Mouse (Mus musculus) liver, embryonic 12.5 days (tissue): ENCODE results near the gene Gm49450. TPM values are rescaled to one million over a fixed set of nuclear protein-coding genes. Genes with fewer than 3 reads are reported as not detected.
A peak's percentile ranks its signal among the peaks of the same experiment; 100 is the strongest.

Source experiments
- ATAC-seq: fragments of 200-750 bp; cut with Nextera tagmentation; 2 replicates; pipeline ENCODE4 v1.8.0; 2017; ENCODE audit warnings: moderate number of reproducible peaks, mild to moderate bottlenecking, moderate library complexity
- H3K27ac ChIP-seq: fragments of 300-500 bp; sonication (generic); 2 replicates; pipeline ENCODE4 v1.5.1; 2016; ENCODE audit warnings: mild to moderate bottlenecking
- H3K27me3 ChIP-seq: fragments of 300-500 bp; sonication (generic); replicated peaks from 2 replicates; pipeline ENCODE4 v1.6.1; 2016; ENCODE audit warnings: mild to moderate bottlenecking, moderate library complexity
- H3K36me3 ChIP-seq: fragments of 300-500 bp; sonication (generic); 2 replicates; pipeline ENCODE4 v1.6.1; 2016; ENCODE audit warnings: mild to moderate bottlenecking, moderate library complexity
- H3K4me1 ChIP-seq: fragments of 300-500 bp; sonication (generic); 2 replicates; pipeline ENCODE4 v1.6.1; 2016
- H3K4me2 ChIP-seq: fragments of 300-500 bp; sonication (generic); 2 replicates; pipeline ENCODE4 v1.6.1; 2016; ENCODE audit warnings: mild to moderate bottlenecking, moderate library complexity
- H3K4me3 ChIP-seq: fragments of 300-500 bp; sonication (generic); 2 replicates; pipeline ENCODE4 v1.5.1; 2016; ENCODE audit warnings: mild to moderate bottlenecking, moderate library complexity
- H3K9ac ChIP-seq: fragments of 300-500 bp; sonication (generic); 2 replicates; pipeline ENCODE4 v1.6.1; 2016; ENCODE audit warnings: mild to moderate bottlenecking, moderate library complexity
- H3K9me3 ChIP-seq: fragments of 300-500 bp; sonication (generic); replicated peaks from 2 replicates; pipeline ENCODE4 v1.6.1; 2016; ENCODE audit warnings: mild to moderate bottlenecking, moderate library complexity
- WGBS: fragments of 180-500 bp; shearing (Covaris S2); methylation state at CpG from one replicate; pipeline ENCODE4 v1.1.7; 2016; ENCODE audit not compliant: insufficient replicate concordance; 5-methylcytosine and 5-hydroxymethylcytosine counted together
- polyA plus RNA-seq: library from polyadenylated mRNA; unstranded; fragments of >200 nt; fragmentation: Nextera tagmentation; extraction: Ambion mirVana; gene quantifications from 2 replicates; pipeline ENCODE4 v1.2.1, GENCODE M21; 2016

Gene Gm49450
- polyA plus RNA-seq, 1 experiment from 2014 or later: not detected

GRCm38 (mm10) chr15:98893940-98894745 lies 59.2 kb downstream of the Gm49450 start, which contains the start of gene Rhebl1:
Gene Rhebl1, minus strand, starts transcription at chr15:98894540.
- Histone ChIP-seq H3K4me2 (peak within 1 kb of the TSS; percentile 83), H3K27ac (no peak within 1 kb of the TSS), H3K27me3 (peaks cover 76% of the 10 kb centered on the region), H3K4me1 (peaks cover 76% of the 10 kb centered on the region), H3K4me3 (peak within 1 kb of the TSS; percentile 53), H3K36me3 (no peaks in the 10 kb centered on the region), H3K9ac (0 out of 2 replicates have a peak within 1 kb of the TSS, but pooled peaks have one; percentile 40), H3K9me3 (no peaks in the 10 kb centered on the region)
- no peak for ATAC-seq
- WGBS: under 1% methylated on average over 77 of the region's 77 CpGs

GRCm38 (mm10) chr15:98893036-98893435 lies 60.3 kb downstream of the Gm49450 start:
- H3K9ac ChIP-seq: no peak overlapping the region
- no peak overlapping the region for H3K27ac ChIP-seq
- H3K4me1 ChIP-seq: peaks cover 69% of the 10 kb centered on the region
- no peak overlapping the region for H3K4me3 ChIP-seq
- H3K27me3 ChIP-seq: peaks cover 70% of the 10 kb centered on the region
- ATAC-seq: no peak
- peak overlapping the region; percentile 83 for H3K4me2 ChIP-seq
- no peaks in the 10 kb centered on the region for H3K36me3 ChIP-seq
- no peaks in the 10 kb centered on the region for H3K9me3 ChIP-seq
- 58% methylated on average over 4 of the region's 4 CpGs for WGBS

DNA sequence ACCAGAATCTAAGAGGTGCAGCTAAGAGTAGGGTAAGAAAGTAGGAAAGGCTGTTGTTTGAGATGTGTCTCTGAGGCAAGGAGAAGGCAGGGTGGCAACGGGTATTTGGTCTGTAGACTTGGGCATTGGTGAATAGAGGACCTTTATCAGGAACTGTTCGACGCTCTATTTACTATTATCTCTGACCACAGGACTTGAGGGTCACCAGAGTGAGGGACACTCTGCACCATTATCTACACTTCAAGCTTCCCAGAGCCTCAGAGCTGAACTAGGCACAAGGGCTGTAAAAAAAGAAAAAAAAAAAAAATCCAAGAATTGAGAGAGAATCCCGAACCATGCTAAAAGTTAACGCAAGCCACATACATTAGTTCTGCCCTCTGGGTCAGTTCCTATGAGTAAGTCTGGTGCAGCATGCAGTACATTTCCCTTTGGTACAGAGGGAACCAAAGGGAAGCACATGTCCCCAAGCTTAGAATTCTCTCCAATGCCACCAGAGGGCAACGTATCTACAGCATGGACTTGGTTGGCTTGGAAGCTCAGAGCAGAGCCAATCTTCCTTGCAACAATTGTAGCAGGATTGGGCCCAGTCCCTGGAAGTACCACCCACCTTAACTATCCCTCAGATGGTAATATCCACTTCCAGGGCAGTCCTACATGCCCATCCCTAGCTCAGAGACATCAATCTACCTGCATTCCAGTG lies 61.3 kb downstream of the Gm49450 start:
- Histone ChIP-seq H3K27ac (no peak overlapping the region), H3K36me3 (no peaks in the 10 kb centered on the region), H3K4me1 (peaks cover 60% of the 10 kb centered on the region), H3K9me3 (no peaks in the 10 kb centered on the region), H3K27me3 (peaks cover 60% of the 10 kb centered on the region), H3K4me2 (peak overlapping the region; percentile 59), H3K4me3 (no peak overlapping the region), H3K9ac (no peak overlapping the region)
- ATAC-seq: peak; percentile 64
- 6% methylated on average over 6 of the region's 6 CpGs for WGBS

DNA sequence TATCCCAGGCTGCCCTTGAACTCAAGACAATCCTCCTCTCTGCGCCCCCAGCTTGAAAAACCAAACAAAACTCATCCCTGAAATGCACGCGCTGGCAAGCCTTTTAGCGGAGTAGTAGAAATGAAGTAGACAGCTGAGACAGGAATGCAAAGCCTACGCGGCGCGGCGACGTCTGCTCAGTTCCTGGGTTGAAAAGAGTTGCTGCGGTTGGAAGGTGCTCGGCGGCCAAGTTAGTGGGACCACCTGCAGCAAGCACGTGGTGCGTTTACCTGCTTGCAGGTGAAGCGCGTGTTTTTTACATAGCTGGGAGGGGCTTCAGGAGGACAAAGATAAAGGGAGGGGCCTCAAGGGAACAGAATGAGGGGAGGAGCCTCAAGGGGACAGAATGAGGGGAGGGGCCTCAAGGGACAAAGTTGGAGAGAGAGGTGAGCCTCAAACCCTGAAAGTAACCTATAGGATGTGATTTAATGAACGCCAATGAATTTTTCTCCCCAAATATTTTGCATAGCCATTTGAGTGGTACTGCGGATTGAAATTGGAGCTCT lies 62.1 kb downstream of the Gm49450 start:
- H3K36me3 ChIP-seq: no peaks in the 10 kb centered on the region
- peaks cover 52% of the 10 kb centered on the region for H3K4me1 ChIP-seq
- peak overlapping the region; percentile 59 for H3K4me2 ChIP-seq
- WGBS: 19% methylated on average over 19 of the region's 19 CpGs
- no peak overlapping the region for H3K27ac ChIP-seq
- ATAC-seq: no peak
- H3K9ac ChIP-seq: no peak overlapping the region
- H3K9me3 ChIP-seq: no peaks in the 10 kb centered on the region
- peak overlapping the region; percentile 29 for H3K4me3 ChIP-seq
- H3K27me3 ChIP-seq: peaks cover 58% of the 10 kb centered on the region

GRCm38 (mm10) chr15:98887526-98887925 lies 65.8 kb downstream of the Gm49450 start:
- no peak overlapping the region for H3K4me2 ChIP-seq
- H3K4me1 ChIP-seq: peaks cover 16% of the 10 kb centered on the region
- ATAC-seq: no peak
- no peaks in the 10 kb centered on the region for H3K9me3 ChIP-seq
- H3K27me3 ChIP-seq: peaks cover 21% of the 10 kb centered on the region
- no peak overlapping the region for H3K4me3 ChIP-seq
- no peak overlapping the region for H3K27ac ChIP-seq
- no peaks in the 10 kb centered on the region for H3K36me3 ChIP-seq
- WGBS: 79% methylated on average over 7 of the region's 7 CpGs
- no peak overlapping the region for H3K9ac ChIP-seq

DNA sequence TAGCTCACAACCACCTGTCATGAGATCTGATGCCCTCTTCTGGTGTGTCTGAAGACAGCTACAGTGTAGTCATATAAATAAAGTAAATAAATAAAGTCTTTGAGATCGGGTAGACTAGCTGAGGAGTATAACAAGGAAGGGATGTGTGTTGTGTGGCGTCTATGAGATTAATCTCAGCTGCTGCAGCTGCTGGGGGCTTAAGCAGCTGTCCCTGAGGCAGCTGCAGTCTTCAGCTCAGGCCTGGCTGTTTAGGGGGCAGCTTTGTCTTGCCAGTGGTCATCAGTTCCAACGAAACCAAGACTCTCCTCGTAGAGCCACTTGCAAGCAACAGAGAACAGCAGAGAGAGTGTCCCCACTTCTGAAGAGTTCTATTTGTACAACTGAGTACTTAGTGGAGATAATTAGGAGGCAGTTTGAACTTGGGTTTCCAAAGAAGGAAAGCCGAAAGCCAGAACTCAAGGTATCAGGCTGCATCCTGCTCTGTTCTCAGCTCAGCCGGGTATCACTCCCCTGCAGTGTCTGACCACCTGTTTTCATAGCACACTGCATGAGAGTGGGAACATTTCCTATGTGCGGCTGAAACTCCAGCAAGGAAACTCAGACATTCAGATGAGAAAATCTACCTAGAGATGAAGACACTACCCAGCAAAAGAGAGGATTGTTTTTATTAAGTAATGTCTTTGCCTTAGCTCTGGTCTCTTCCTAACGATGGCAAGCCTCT lies 66.5 kb downstream of the Gm49450 start:
- H3K4me3 ChIP-seq: no peak overlapping the region
- no peak overlapping the region for H3K9ac ChIP-seq
- H3K4me1 ChIP-seq: peaks cover 16% of the 10 kb centered on the region
- H3K36me3 ChIP-seq: no peaks in the 10 kb centered on the region
- no peaks in the 10 kb centered on the region for H3K9me3 ChIP-seq
- H3K27ac ChIP-seq: no peak overlapping the region
- H3K27me3 ChIP-seq: peaks cover 14% of the 10 kb centered on the region
- 71% methylated on average over 8 of the region's 8 CpGs for WGBS
- no peak for ATAC-seq
- no peak overlapping the region for H3K4me2 ChIP-seq

GRCm38 (mm10) chr15:98884106-98884505 lies 69.2 kb downstream of the Gm49450 start:
- Histone ChIP-seq H3K9me3 (no peaks in the 10 kb centered on the region), H3K27me3 (peaks cover 11% of the 10 kb centered on the region), H3K36me3 (no peaks in the 10 kb centered on the region), H3K4me2 (no peak overlapping the region), H3K9ac (no peak overlapping the region), H3K27ac (0 out of 2 replicates have a peak overlapping the region, but pooled peaks have one; percentile 2), H3K4me3 (no peak overlapping the region), H3K4me1 (peaks cover 28% of the 10 kb centered on the region)
- no peak for ATAC-seq
- WGBS: 62% methylated on average over 1 of the region's 1 CpGs

DNA sequence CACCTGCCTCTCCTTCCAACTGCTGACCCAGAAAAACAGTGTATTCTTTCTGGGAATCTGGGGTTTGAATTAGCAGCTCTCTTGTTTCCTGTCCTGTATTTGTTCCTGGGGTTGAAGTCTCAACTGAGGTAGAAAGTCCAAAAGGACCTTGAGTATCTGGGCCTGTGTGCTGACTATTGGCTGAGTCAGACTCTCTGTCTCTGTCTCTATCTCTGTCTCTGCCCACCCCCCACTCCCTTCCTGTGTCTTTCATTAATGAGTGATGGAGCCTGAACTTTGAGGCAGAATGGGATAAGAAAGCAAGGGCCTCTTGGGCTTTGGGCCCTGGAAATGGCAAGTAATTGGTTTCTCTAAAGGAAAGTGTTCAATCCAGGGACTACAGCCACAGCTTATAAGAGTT lies 69.7 kb downstream of the Gm49450 start:
- H3K27ac ChIP-seq: 0 out of 2 replicates have a peak overlapping the region, but pooled peaks have one; percentile 2
- peaks cover 28% of the 10 kb centered on the region for H3K4me1 ChIP-seq
- no peaks in the 10 kb centered on the region for H3K36me3 ChIP-seq
- H3K27me3 ChIP-seq: peaks cover 10% of the 10 kb centered on the region
- H3K4me2 ChIP-seq: no peak overlapping the region
- H3K9me3 ChIP-seq: no peaks in the 10 kb centered on the region
- no peak overlapping the region for H3K4me3 ChIP-seq
- no peak for ATAC-seq
- H3K9ac ChIP-seq: no peak overlapping the region

Other genes with a start within 250 kb of the Gm49450 start
- gene Ccdc65, start 245.3 kb downstream of the Gm49450 start, polyA plus RNA-seq: 0.06 TPM in 1 of 2 replicates, not detected in the other
- gene Fkbp11, start 225.4 kb downstream of the Gm49450 start, polyA plus RNA-seq: 83.5 and 90.2 TPM in 2 replicates
- 22.4 TPM in 2 replicates for gene Arf3, start 190.3 kb downstream of the Gm49450 start, polyA plus RNA-seq
- gene Wnt10b, start 175.4 kb downstream of the Gm49450 start, polyA plus RNA-seq: not detected in 2 replicates
- gene Wnt1, start 163.7 kb downstream of the Gm49450 start, polyA plus RNA-seq: not detected in 2 replicates
- gene Ddn, start 144.1 kb downstream of the Gm49450 start, polyA plus RNA-seq: not detected in 2 replicates
- gene Prkag1, start 122.0 kb downstream of the Gm49450 start, polyA plus RNA-seq: 114 TPM in 2 replicates
- gene Kmt2d, start 82.3 kb downstream of the Gm49450 start, polyA plus RNA-seq: 7.0 TPM in 2 replicates
- 4.9 TPM in 2 replicates for gene Rhebl1, start 59.0 kb downstream of the Gm49450 start, polyA plus RNA-seq
- gene Dhh, start 55.0 kb downstream of the Gm49450 start, polyA plus RNA-seq: 0.25 and 0.32 TPM in 2 replicates
- gene Lmbr1l, start 35.3 kb downstream of the Gm49450 start, polyA plus RNA-seq: 4.4 and 4.6 TPM in 2 replicates
- 1,333 and 1,388 TPM in 2 replicates for gene Tuba1b, start 19.0 kb downstream of the Gm49450 start, polyA plus RNA-seq
- 180 and 181 TPM in 2 replicates for gene Tuba1a, start 152 bp upstream of the Gm49450 start, polyA plus RNA-seq
- 242 and 244 TPM in 2 replicates for gene Tuba1c, start 76.3 kb upstream of the Gm49450 start, polyA plus RNA-seq
- gene Prph, start 101.6 kb upstream of the Gm49450 start, polyA plus RNA-seq: 0.35 and 0.89 TPM in 2 replicates
- 22.1 and 23.6 TPM in 2 replicates for gene Troap, start 121.0 kb upstream of the Gm49450 start, polyA plus RNA-seq
- gene C1ql4, start 134.3 kb upstream of the Gm49450 start, polyA plus RNA-seq: 0.13 TPM in 1 of 2 replicates, not detected in the other
- 14.4 and 16.9 TPM in 2 replicates for gene Dnajc22, start 139.6 kb upstream of the Gm49450 start, polyA plus RNA-seq
- 23.6 and 23.8 TPM in 2 replicates for gene Spats2, start 172.4 kb upstream of the Gm49450 start, polyA plus RNA-seq